Mouse (Mus musculus): ENCODE data around the gene Prkch. TPM values are rescaled to one million over a fixed set of nuclear protein-coding genes. Genes with fewer than 3 reads are reported as not detected.

The Prkch gene
- polyA plus RNA-seq, 1 experiment from 2014 or later, result 8.0 TPM

- Histone ChIP-seq H3K4me2 (ENCODE audit: low read depth, low read length) (no peak overlapping the region), H3K4me1 (ENCODE audit: control insufficient read depth, insufficient read depth, low read length) (no peaks in the 10 kb centered on the region), H3K9me3 (ENCODE audit: control insufficient read depth, low read length) (no peaks in the 10 kb centered on the region), H3K9ac (replicated peaks; ENCODE audit: low read depth, low read length) (no peak overlapping the region), H3K27ac (ENCODE audit: low read depth, low read length) (no peak overlapping the region), H3K36me3 (ENCODE audit: control insufficient read depth, insufficient read depth, low read length) (no peaks in the 10 kb centered on the region), H3K27me3 (ENCODE audit: control insufficient read depth, insufficient read depth, low read length) (no peaks in the 10 kb centered on the region), H3K4me3 (ENCODE audit: low read depth, low read length) (no peak overlapping the region)
- ATAC-seq (ENCODE audit: low read depth), result no peak
- 15% methylated on average over 4 of the region's 4 CpGs for WGBS
Observed at GRCm38 (mm10) chr12:73692321-73692720, 107.7 kb downstream of the Prkch start.

- H3K27me3 ChIP-seq (ENCODE audit: control insufficient read depth, insufficient read depth, low read length), result no peaks in the 10 kb centered on the region
- H3K9me3 ChIP-seq (ENCODE audit: control insufficient read depth, low read length), result no peaks in the 10 kb centered on the region
- peak; percentile 50; the same call in 1 of the 2 replicates for ATAC-seq (ENCODE audit: low read depth)
- no peak overlapping the region for H3K4me3 ChIP-seq (ENCODE audit: low read depth, low read length)
- H3K36me3 ChIP-seq (ENCODE audit: control insufficient read depth, insufficient read depth, low read length), result no peaks in the 10 kb centered on the region
- WGBS, result 19% methylated on average over 4 of the region's 4 CpGs
- H3K4me2 ChIP-seq (ENCODE audit: low read depth, low read length), result no peak overlapping the region
- H3K4me1 ChIP-seq (ENCODE audit: control insufficient read depth, insufficient read depth, low read length), result no peaks in the 10 kb centered on the region
- H3K27ac ChIP-seq (ENCODE audit: low read depth, low read length), result no peak overlapping the region
- H3K9ac ChIP-seq (replicated peaks; ENCODE audit: low read depth, low read length), result no peak overlapping the region
Observed at GRCm38 (mm10) chr12:73693347-73693746, 108.8 kb downstream of the Prkch start.

- ATAC-seq (ENCODE audit: low read depth), result no peak
Observed at GRCm38 (mm10) chr12:73694690-73695089, 110.1 kb downstream of the Prkch start.

GRCm38 (mm10) chr12:73695110-73695509 lies 110.5 kb downstream of the Prkch start:
- no peak for ATAC-seq (ENCODE audit: low read depth)
- no peak overlapping the region for H3K27ac ChIP-seq (ENCODE audit: low read depth, low read length)

More at GRCm38 (mm10) chr12:73694690-73695089, 110.1 kb downstream of the Prkch start:
- Histone ChIP-seq H3K9ac (replicated peaks; ENCODE audit: low read depth, low read length) (no peak overlapping the region), H3K4me2 (ENCODE audit: low read depth, low read length) (no peak overlapping the region), H3K9me3 (ENCODE audit: control insufficient read depth, low read length) (no peaks in the 10 kb centered on the region), H3K4me3 (ENCODE audit: low read depth, low read length) (no peak overlapping the region), H3K36me3 (ENCODE audit: control insufficient read depth, insufficient read depth, low read length) (no peaks in the 10 kb centered on the region), H3K4me1 (ENCODE audit: control insufficient read depth, insufficient read depth, low read length) (peaks cover 6% of the 10 kb centered on the region; the same call in 1 of the 2 replicates), H3K27me3 (ENCODE audit: control insufficient read depth, insufficient read depth, low read length) (no peaks in the 10 kb centered on the region), H3K27ac (ENCODE audit: low read depth, low read length) (no peak overlapping the region)
- 92% methylated on average over 13 of the region's 13 CpGs for WGBS

GRCm38 (mm10) chr12:73696084-73696483 lies 111.5 kb downstream of the Prkch start:
- Histone ChIP-seq H3K4me3 (ENCODE audit: low read depth, low read length) (no peak overlapping the region), H3K4me1 (ENCODE audit: control insufficient read depth, insufficient read depth, low read length) (peaks cover 9% of the 10 kb centered on the region; the same call in 1 of the 2 replicates), H3K36me3 (ENCODE audit: control insufficient read depth, insufficient read depth, low read length) (no peaks in the 10 kb centered on the region), H3K27ac (ENCODE audit: low read depth, low read length) (no peak overlapping the region), H3K9ac (replicated peaks; ENCODE audit: low read depth, low read length) (no peak overlapping the region), H3K4me2 (ENCODE audit: low read depth, low read length) (no peak overlapping the region), H3K27me3 (ENCODE audit: control insufficient read depth, insufficient read depth, low read length) (no peaks in the 10 kb centered on the region), H3K9me3 (ENCODE audit: control insufficient read depth, low read length) (no peaks in the 10 kb centered on the region)
- ATAC-seq (ENCODE audit: low read depth), result peak; percentile 48; the same call in 1 of the 2 replicates
- 47% methylated on average over 4 of the region's 4 CpGs for WGBS

More at GRCm38 (mm10) chr12:73695110-73695509, 110.5 kb downstream of the Prkch start:
- Histone ChIP-seq H3K27me3 (ENCODE audit: control insufficient read depth, insufficient read depth, low read length) (no peaks in the 10 kb centered on the region), H3K36me3 (ENCODE audit: control insufficient read depth, insufficient read depth, low read length) (no peaks in the 10 kb centered on the region), H3K9ac (replicated peaks; ENCODE audit: low read depth, low read length) (no peak overlapping the region), H3K4me1 (ENCODE audit: control insufficient read depth, insufficient read depth, low read length) (peaks cover 9% of the 10 kb centered on the region; the same call in 1 of the 2 replicates), H3K4me2 (ENCODE audit: low read depth, low read length) (no peak overlapping the region), H3K4me3 (ENCODE audit: low read depth, low read length) (no peak overlapping the region), H3K9me3 (ENCODE audit: control insufficient read depth, low read length) (no peaks in the 10 kb centered on the region)
- 74% methylated on average over 14 of the region's 16 CpGs for WGBS

GRCm38 (mm10) chr12:73696946-73697345 lies 112.3 kb downstream of the Prkch start:
- Histone ChIP-seq H3K27me3 (ENCODE audit: control insufficient read depth, insufficient read depth, low read length) (no peaks in the 10 kb centered on the region), H3K27ac (ENCODE audit: low read depth, low read length) (no peak overlapping the region), H3K4me2 (ENCODE audit: low read depth, low read length) (no peak overlapping the region), H3K9ac (replicated peaks; ENCODE audit: low read depth, low read length) (no peak overlapping the region), H3K9me3 (ENCODE audit: control insufficient read depth, low read length) (no peaks in the 10 kb centered on the region), H3K4me1 (ENCODE audit: control insufficient read depth, insufficient read depth, low read length) (peaks cover 9% of the 10 kb centered on the region; the same call in 1 of the 2 replicates), H3K4me3 (ENCODE audit: low read depth, low read length) (no peak overlapping the region), H3K36me3 (ENCODE audit: control insufficient read depth, insufficient read depth, low read length) (no peaks in the 10 kb centered on the region)
- WGBS, result 88% methylated on average over 4 of the region's 4 CpGs
- no peak for ATAC-seq (ENCODE audit: low read depth)

GRCm38 (mm10) chr12:73698436-73698835 lies 113.8 kb downstream of the Prkch start:
- WGBS, result 85% methylated on average over 5 of the region's 5 CpGs
- Histone ChIP-seq H3K4me1 (ENCODE audit: control insufficient read depth, insufficient read depth, low read length) (peaks cover 9% of the 10 kb centered on the region; the same call in 1 of the 2 replicates), H3K36me3 (ENCODE audit: control insufficient read depth, insufficient read depth, low read length) (no peaks in the 10 kb centered on the region), H3K4me3 (ENCODE audit: low read depth, low read length) (no peak overlapping the region), H3K9me3 (ENCODE audit: control insufficient read depth, low read length) (no peaks in the 10 kb centered on the region), H3K27me3 (ENCODE audit: control insufficient read depth, insufficient read depth, low read length) (no peaks in the 10 kb centered on the region), H3K27ac (ENCODE audit: low read depth, low read length) (no peak overlapping the region), H3K9ac (replicated peaks; ENCODE audit: low read depth, low read length) (no peak overlapping the region), H3K4me2 (ENCODE audit: low read depth, low read length) (no peak overlapping the region)
- ATAC-seq (ENCODE audit: low read depth), result no peak

- no peak for ATAC-seq (ENCODE audit: low read depth)
- Histone ChIP-seq H3K9me3 (ENCODE audit: control insufficient read depth, low read length) (no peaks in the 10 kb centered on the region), H3K27ac (ENCODE audit: low read depth, low read length) (no peak overlapping the region), H3K36me3 (ENCODE audit: control insufficient read depth, insufficient read depth, low read length) (no peaks in the 10 kb centered on the region), H3K9ac (replicated peaks; ENCODE audit: low read depth, low read length) (no peak overlapping the region), H3K27me3 (ENCODE audit: control insufficient read depth, insufficient read depth, low read length) (no peaks in the 10 kb centered on the region), H3K4me2 (ENCODE audit: low read depth, low read length) (no peak overlapping the region), H3K4me1 (ENCODE audit: control insufficient read depth, insufficient read depth, low read length) (peaks cover 9% of the 10 kb centered on the region; the same call in 1 of the 2 replicates), H3K4me3 (ENCODE audit: low read depth, low read length) (no peak overlapping the region)
- WGBS, result 72% methylated on average over 8 of the region's 8 CpGs
Observed at GRCm38 (mm10) chr12:73698841-73699240, 114.2 kb downstream of the Prkch start.

- H3K27ac ChIP-seq (ENCODE audit: low read depth, low read length), result peak overlapping the region; percentile 64; the same call in 1 of the 2 replicates
- no peaks in the 10 kb centered on the region for H3K36me3 ChIP-seq (ENCODE audit: control insufficient read depth, insufficient read depth, low read length)
- H3K4me1 ChIP-seq (ENCODE audit: control insufficient read depth, insufficient read depth, low read length), result peaks cover 9% of the 10 kb centered on the region; the same call in 1 of the 2 replicates
- H3K27me3 ChIP-seq (ENCODE audit: control insufficient read depth, insufficient read depth, low read length), result no peaks in the 10 kb centered on the region
- no peak overlapping the region for H3K9ac ChIP-seq (replicated peaks; ENCODE audit: low read depth, low read length)
- peak; percentile 15; the same call in 1 of the 2 replicates for ATAC-seq (ENCODE audit: low read depth)
- H3K9me3 ChIP-seq (ENCODE audit: control insufficient read depth, low read length), result no peaks in the 10 kb centered on the region
- no peak overlapping the region for H3K4me2 ChIP-seq (ENCODE audit: low read depth, low read length)
- no peak overlapping the region for H3K4me3 ChIP-seq (ENCODE audit: low read depth, low read length)
- 37% methylated on average over 17 of the region's 17 CpGs for WGBS
Observed at GRCm38 (mm10) chr12:73699471-73700186, 115.0 kb downstream of the Prkch start.

Data from neural tube, embryonic 14.5 days (tissue).